Mouse (Mus musculus): ENCODE data around the gene Syn2.
"Not testable (repeated sequence)": the region's sequence is repeated elsewhere in the genome, so short reads cannot be mapped to it uniquely, and the experiment has no call there.

Syn2 gene

DNA sequence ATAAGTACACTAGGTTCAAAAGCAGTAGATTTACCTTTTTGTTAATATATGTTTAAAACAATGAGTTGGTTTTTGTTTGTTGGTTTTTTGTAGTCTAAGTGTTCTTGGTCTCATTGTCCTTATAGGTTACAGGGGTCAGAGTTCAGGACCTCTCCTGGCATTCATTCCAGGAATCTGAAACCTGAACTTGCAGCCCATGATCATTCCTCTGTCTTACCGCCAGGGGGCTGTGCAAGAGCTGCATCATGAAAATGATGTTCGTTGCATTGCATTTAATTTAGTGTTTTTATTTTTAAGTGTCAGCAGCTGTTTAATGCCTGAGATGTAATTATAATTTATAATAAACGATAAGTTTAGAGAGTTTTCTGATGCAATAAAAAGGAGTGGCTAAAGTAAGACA lies 40.1 kb downstream of the Syn2 start:
- DNase-seq (ENCODE audit: low spot score) = peak; percentile 4

DNA sequence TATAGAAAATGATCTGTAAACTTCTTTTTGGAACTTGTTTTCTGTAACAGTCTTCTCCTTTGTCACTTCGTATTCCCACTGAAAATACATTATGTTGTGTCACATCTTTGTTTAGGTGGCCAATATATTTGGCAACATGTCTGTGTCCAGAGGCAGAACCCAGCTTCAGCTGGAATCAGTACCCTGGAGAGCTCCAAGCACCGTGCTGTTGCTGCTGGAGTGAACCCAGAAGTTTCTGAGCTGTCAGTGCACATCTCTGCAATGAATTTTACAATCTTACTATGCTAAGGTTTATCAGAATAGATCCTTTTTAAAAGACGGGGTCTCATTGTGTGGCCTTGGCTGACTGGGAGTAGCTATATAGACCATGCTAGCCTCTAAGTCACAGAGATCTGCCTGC lies 44.1 kb downstream of the Syn2 start:
- peak; percentile 49 for DNase-seq (ENCODE audit: low spot score)

- no peak for DNase-seq (ENCODE audit: low spot score)
These were observed 46.4 kb downstream of the Syn2 start for GRCm38 (mm10) chr6:115181094-115181493.

GRCm38 (mm10) chr6:115191111-115191510 lies 56.4 kb downstream of the Syn2 start:
- no peak for DNase-seq (ENCODE audit: low spot score)

DNA sequence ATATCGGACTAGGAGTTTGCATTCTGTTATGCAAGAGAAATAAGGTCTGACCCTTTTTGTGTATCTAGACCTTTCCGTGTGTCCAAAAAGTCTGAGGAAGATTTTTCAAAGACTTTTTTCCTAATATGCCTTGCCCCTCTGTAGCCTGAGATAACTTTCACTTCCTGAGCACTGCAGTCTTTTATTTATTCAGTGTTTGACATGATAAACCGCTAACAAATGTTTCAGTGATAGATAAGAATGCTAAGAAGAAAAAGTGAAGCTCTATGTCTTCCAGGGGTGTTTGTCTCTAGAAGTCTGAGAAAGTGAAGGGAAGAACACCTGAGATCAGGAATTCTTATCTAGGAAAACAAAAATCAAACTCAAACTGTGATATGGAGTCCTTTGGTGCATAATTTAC lies 66.1 kb downstream of the Syn2 start:
- no peak for DNase-seq (ENCODE audit: low spot score)

- no peak for DNase-seq (ENCODE audit: low spot score)
These were observed 68.3 kb downstream of the Syn2 start for GRCm38 (mm10) chr6:115203029-115203428.

DNA sequence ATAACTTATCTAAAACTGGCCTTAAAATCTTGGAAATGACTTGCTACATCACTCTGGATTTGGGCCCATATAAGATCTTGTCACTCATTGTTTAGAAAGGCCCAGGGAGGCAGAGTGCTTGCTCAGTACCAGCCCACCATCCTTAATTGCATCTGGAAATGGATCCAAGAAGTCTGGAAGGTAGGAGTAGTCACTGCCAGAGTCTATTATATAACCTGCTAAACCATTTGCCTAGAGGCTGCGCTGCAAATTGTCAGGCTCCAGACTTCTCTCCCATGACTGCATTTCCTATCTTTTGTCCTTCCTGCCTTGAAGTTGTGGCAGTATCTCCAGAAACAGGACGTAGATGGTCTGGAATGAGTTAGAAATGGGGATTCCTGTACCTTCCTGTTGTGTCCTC lies 75.5 kb downstream of the Syn2 start:
- DNase-seq (ENCODE audit: low spot score) = no peak

- no peak for DNase-seq (ENCODE audit: low spot score)
These were observed 76.1 kb downstream of the Syn2 start for GRCm38 (mm10) chr6:115210820-115211219.

DNA sequence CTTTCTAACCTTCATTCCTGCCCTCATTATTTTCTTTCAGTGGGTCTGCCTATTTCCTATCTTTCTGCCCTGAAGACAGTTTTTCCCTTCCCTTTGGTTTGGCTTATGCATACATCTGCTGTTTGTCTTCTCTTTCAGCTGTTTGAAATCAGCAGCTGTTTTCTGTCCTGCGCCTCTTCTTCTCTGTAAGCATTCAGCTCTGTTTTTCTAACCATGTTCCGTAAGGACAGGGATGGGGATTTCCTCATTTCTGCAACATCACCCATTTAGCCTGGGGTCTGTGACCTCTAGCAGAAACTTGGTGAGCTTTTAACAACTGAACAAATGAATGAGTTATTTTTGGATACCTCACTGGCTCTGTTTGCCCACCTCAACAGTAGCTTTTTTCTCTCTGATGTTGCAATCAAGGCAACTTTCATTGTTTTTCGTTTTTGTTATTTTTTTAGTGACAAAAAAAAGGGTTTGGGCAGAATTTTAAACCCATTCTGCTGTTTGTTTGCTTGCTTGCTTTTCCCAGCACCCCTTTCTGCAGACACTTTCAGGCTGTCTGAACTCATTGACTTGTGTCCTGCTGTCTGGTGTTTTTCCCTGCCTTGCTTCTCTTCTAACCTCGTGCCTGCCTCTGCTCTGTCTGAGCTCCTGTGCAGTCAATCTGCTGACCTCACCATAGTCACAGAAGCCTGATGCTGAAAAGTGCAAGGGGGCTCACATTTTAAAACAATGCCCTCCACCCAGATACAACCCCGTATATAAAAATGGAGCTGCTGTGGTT lies 77.6 kb downstream of the Syn2 start:
- DNase-seq (ENCODE audit: low spot score) = no peak

DNA sequence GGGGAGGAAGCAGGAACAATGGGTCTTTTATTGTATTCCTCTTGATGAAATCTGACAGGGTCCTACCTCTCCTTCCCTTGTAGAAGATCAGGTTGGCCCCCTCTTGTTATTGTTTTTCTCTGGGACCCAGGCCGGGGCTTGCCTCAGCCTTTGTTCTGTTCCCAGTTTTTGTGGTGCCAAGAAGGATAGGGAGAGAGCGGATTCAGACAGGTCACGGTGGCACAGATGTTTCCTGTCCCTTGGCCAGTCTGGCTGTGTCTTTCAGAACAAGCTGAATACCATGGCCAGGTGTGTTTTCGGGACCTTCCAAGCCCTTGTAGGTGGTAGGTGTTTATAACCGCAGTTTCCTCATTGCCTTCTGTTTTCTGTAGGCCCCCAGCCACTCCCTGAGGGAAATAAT lies 78.4 kb downstream of the Syn2 start:
- DNase-seq (ENCODE audit: low spot score) = no peak

GRCm38 (mm10) chr6:115221215-115221641 lies 86.5 kb downstream of the Syn2 start:
- DNase-seq (ENCODE audit: low spot score) = no peak

DNA sequence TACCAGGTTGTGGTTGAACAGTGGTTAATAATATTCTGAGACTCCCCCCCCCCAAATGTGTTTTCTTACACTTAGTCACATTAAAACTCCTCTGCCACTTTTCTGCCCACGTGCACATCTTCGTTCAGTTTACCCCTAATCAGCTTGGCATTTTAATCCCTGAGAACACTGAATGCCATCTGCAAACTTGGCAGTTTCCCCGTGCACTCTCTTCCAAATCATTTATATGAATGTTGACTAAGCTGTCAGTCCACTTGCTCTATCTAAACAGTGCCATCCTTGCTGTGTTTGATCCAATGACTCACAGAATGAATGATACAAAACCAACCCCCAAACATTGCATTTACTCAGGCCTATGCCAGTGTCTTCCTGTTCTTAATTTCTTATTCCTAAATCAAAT lies 90.8 kb downstream of the Syn2 start:
- DNase-seq (ENCODE audit: low spot score) = no peak

GRCm38 (mm10) chr6:115227043-115227442 lies 92.3 kb downstream of the Syn2 start, which contains the start of gene Gm17482:
Gm17482 (plus strand) TSS chr6:115227343.
- DNase-seq (ENCODE audit: low spot score) = no peak

- DNase-seq (ENCODE audit: low spot score) = peak; percentile 74
These were observed 92.8 kb downstream of the Syn2 start for GRCm38 (mm10) chr6:115227529-115227928.

DNA sequence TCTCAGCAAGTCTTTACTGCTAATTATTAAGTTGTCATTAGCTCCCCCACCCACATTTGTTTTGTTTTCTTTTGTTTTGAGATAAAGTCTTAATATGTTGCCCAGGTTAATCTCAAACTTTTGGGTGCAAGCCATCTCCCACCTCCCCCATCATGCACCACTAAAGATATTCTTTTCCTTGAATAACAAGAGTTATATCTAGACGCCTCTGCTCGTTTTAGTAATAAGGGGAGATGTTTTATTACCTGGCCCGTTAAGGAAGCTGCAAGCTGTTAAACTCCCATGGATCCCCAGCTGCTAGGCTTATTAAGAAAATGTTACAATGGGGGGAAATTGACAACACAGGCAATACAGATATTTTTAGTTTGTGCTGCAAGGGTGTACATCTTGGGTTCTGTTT lies 95.9 kb downstream of the Syn2 start:
- no peak for DNase-seq (ENCODE audit: low spot score)

DNA sequence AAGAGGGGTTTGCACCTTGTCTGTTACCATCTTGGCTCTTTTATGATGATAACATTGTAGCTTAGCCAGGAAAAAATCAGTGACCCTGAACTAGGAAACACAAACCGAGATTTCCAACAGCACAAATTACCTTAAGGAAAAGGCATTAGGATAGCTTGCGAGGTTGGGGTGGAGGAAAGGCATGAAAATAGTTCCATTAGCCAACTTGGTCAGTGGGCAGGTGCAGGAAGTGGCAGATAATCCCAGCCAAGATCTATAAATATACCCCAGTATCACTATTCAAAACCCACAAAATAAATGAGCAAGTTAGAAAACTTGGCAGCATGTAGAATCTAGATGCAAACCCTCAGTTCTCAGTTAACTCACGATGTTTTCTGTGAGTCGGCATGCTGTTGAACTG lies 97.1 kb downstream of the Syn2 start:
- DNase-seq (ENCODE audit: low spot score) = no peak

- DNase-seq (ENCODE audit: low spot score) = no peak
These were observed 97.9 kb downstream of the Syn2 start for GRCm38 (mm10) chr6:115232562-115232961.

- DNase-seq (ENCODE audit: low spot score) = no peak
These were observed 103.6 kb downstream of the Syn2 start for GRCm38 (mm10) chr6:115238031-115239027.

- no peak for DNase-seq (ENCODE audit: low spot score)
These were observed 104.6 kb downstream of the Syn2 start for GRCm38 (mm10) chr6:115239335-115239734.

- not testable (repeated sequence) for DNase-seq (ENCODE audit: low spot score)
These were observed 105.7 kb downstream of the Syn2 start for GRCm38 (mm10) chr6:115240431-115240830.

GRCm38 (mm10) chr6:115241131-115241699 lies 106.5 kb downstream of the Syn2 start:
- DNase-seq (ENCODE audit: low spot score) = no peak

- DNase-seq (ENCODE audit: low spot score) = no peak
These were observed 107.2 kb downstream of the Syn2 start for GRCm38 (mm10) chr6:115241939-115242338.

GRCm38 (mm10) chr6:115244222-115244621 lies 109.5 kb downstream of the Syn2 start:
- no peak for DNase-seq (ENCODE audit: low spot score)
